Mouse (Mus musculus) WW6 (cell line): ENCODE data around the gene Ly6g6d.

Experiments used
- DNase-seq: peaks from one replicate; pipeline ENCODE4 v3.0.0-alpha.2; 2013; ENCODE audit warnings: low read depth, low spot score

Ly6g6d gene

DNA sequence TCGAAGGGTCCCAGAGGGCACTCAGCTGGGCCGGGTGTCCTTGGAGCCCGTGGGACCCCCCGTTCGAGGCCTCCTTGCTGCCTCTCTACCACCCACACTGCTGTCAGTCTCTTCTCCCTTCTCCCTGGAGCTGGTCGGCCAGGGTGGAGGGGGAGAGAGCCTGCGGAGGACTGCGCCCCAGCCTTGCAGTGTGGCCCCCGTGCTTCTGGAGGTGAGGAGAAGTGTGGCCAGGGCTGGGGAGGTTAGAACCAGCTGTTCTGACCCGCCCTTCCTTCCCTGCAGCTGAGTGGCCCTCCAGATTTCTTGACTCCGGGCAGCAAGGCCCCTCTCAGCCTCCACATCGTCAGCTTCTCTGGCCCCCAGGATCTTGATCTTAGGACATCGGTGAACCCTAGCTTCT is 53.6 kb downstream of the Ly6g6d start:
- DNase-seq, result no peak

DNA sequence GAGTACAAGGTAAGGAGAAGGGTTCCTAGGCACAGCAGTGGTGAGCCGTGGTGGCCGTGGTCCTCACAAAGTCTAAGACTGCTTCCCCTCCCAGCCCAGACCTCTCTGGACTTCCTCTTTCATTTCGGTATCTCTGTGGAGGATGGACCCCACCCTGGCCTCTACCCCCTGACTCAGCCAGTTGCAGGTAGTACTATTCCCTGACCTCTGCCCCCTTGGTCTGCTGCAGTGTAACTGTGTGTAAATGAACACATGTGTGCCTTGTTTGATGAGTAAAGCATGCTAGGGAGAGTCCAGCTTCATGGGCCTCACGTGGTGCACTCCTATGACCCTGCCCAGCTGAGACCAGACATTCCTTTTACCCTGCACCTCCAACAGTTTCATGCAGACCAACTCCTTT is 54.1 kb downstream of the Ly6g6d start:
- no peak for DNase-seq

DNA sequence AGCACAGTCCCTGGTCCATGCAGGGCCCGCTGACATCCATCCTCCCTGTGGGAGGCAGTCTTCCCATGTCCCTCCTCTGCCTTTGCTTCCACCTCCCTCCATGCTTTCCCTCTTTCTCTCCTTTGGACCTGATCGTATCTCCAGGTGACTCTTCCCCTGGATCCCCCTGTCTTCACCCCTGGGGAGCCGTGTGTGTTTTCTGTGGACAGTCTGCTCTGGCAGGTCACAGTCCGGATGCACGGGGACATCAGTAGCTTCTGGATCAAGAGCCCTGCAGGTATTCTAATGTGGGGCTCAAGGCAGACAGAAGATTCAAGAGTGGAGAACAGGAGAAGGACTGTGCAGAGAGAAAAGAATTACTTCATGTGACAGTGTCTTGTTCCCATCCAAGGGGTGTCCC is 54.6 kb downstream of the Ly6g6d start:
- no peak for DNase-seq

DNA sequence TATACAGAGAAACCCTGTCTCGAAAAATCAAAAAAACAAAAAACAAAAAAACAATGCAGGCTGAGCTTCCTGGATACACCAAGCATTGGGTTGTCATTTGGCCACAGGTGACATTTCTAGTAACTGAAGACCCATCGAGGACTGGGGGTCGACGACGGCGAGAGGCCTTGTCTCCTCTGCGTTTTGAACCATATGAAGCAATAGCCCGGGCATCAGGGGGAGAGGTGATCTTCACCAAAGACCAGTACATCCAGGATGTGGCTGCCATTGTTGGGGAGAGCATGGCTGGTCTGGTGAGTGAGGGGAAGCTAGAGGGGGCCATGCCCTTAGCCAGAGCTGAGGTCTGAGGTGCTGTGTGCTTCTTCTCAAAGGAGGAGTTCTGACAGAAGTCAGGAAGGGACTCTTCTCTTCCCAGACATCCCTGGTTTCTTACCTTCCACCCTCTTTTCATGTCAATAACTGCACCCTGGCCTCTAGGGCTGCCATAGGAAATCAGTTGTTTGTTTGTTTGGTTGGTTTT is 55.3 kb downstream of the Ly6g6d start:
- no peak for DNase-seq

DNA sequence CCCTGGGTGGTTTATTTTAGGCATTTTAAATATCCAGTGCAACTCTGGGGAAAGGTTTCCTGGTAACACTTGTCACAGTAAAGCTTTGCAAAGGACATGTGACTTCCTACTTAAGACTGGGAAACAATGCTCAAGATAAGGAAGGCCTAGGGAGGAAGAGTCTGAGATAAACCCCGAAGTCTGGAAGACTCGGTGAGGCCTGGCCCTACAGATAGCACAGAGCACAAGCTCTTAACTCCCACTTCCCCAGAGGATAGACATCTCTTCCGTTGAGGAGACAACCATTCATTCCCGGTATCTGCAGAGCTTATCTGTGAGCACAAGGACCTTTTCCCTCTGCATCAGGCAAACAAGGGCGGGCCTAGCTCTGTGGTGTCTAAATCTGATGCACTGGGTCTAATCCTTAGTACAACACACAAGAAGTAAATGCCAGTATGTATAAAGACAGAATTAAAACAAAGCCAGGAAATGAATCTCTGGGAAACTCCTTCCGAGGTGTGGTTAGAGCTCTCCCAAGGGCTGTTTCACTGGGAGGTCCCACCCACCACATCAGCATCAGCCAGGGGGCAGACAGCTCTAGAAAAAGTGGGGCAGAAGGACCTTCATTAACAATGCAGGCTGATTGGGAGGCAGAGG is 55.9 kb downstream of the Ly6g6d start:
- DNase-seq, result no peak
